Mouse (Mus musculus): ENCODE data around the gene Lpp. TPM values are rescaled to one million over a fixed set of nuclear protein-coding genes. Genes with fewer than 3 reads are reported as not detected.

Gene Lpp
- polyA plus RNA-seq, 1 experiment from 2014 or later = 42.6 TPM

DNA sequence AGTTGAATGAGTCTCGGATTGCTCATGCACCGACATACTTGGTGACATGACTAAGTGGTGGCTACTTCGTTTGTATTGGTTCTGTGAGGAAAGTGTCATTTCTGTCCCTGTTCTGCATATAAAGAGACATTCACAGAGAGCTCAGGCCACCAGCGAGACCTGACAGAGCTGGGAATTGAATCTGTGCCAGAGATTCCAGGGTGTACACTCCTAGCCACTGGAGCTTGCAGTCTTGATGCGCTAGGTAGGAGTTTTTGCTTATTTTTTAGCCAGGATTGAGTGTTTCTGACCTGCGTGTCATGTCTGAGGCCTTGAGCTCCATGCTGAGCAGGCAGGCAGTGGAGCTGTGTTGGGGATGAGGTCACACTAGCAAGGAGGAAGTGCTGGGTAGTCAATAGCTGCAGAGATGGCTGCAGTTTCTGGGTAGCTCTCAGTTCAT, 41.8 kb downstream of the Lpp start:
- ATAC-seq (replicated peaks; ENCODE audit: extremely low read depth, insufficient read depth, low FRiP score) = peak; percentile 41; the same call in 1 of the 2 replicates
- Histone ChIP-seq H3K9ac (ENCODE audit: low read length) (peak overlapping the region; percentile 57), H3K4me2 (ENCODE audit: low read depth, low read length) (peak overlapping the region; percentile 45), H3K4me1 (ENCODE audit: control insufficient read depth, insufficient read depth, low read length) (peaks cover 58% of the 10 kb centered on the region), H3K36me3 (ENCODE audit: control insufficient read depth, insufficient read depth) (no peaks in the 10 kb centered on the region), H3K27me3 (ENCODE audit: control insufficient read depth, insufficient read depth, low read length) (no peaks in the 10 kb centered on the region), H3K27ac (ENCODE audit: low read length) (peak overlapping the region; percentile 89), H3K9me3 (replicated peaks; ENCODE audit: control insufficient read depth, low read length) (no peaks in the 10 kb centered on the region), H3K4me3 (ENCODE audit: low read length) (peak overlapping the region; percentile 7; the same call in 1 of the 2 replicates)
- WGBS = 19% methylated on average over 6 of the region's 6 CpGs

GRCm38 (mm10) chr16:24438438-24438837, 45.1 kb downstream of the Lpp start:
- H3K27ac ChIP-seq (ENCODE audit: low read length) = no peak overlapping the region
- 88% methylated on average over 4 of the region's 4 CpGs for WGBS
- H3K4me1 ChIP-seq (ENCODE audit: control insufficient read depth, insufficient read depth, low read length) = peaks cover 72% of the 10 kb centered on the region

DNA sequence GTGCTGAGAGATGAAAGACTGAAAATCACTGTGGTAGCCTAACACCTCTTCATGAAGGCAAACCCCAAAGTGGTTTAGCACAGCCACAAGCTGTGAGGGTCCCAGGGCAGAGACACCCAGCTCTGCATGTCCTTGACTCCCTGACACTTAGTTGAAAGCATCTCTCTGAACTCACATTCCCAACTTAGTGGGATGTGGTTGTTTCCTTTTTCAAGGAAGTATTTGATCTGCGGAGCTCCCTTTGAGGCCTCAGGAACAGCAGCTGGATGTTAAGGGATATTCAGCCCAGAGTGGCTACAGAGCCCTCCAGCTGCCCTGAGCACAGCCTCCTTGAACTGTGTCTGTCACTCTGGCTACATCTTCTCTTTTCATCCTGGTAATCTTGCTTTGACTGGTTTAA, 48.0 kb downstream of the Lpp start:
- Histone ChIP-seq H3K9ac (ENCODE audit: low read length) (0 out of 2 replicates have a peak overlapping the region, but pooled peaks have one; percentile 27), H3K27me3 (ENCODE audit: control insufficient read depth, insufficient read depth, low read length) (no peaks in the 10 kb centered on the region), H3K4me2 (ENCODE audit: low read depth, low read length) (no peak overlapping the region), H3K4me1 (ENCODE audit: control insufficient read depth, insufficient read depth, low read length) (peaks cover 54% of the 10 kb centered on the region), H3K27ac (ENCODE audit: low read length) (no peak overlapping the region), H3K4me3 (ENCODE audit: low read length) (no peak overlapping the region), H3K9me3 (replicated peaks; ENCODE audit: control insufficient read depth, low read length) (no peaks in the 10 kb centered on the region), H3K36me3 (ENCODE audit: control insufficient read depth, insufficient read depth) (0 out of 2 replicates have a peak, but pooled peaks cover 2% of the 10 kb centered on the region)
- 35% methylated on average over 1 of the region's 1 CpGs for WGBS
- no peak for ATAC-seq (replicated peaks; ENCODE audit: extremely low read depth, insufficient read depth, low FRiP score)

More at GRCm38 (mm10) chr16:24438438-24438837, 45.1 kb downstream of the Lpp start:
- Histone ChIP-seq H3K4me2 (ENCODE audit: low read depth, low read length) (no peak overlapping the region), H3K9me3 (replicated peaks; ENCODE audit: control insufficient read depth, low read length) (no peaks in the 10 kb centered on the region), H3K9ac (ENCODE audit: low read length) (no peak overlapping the region), H3K36me3 (ENCODE audit: control insufficient read depth, insufficient read depth) (0 out of 2 replicates have a peak, but pooled peaks cover 2% of the 10 kb centered on the region), H3K27me3 (ENCODE audit: control insufficient read depth, insufficient read depth, low read length) (no peaks in the 10 kb centered on the region), H3K4me3 (ENCODE audit: low read length) (no peak overlapping the region)
- no peak for ATAC-seq (replicated peaks; ENCODE audit: extremely low read depth, insufficient read depth, low FRiP score)

- no peaks in the 10 kb centered on the region for H3K27me3 ChIP-seq (ENCODE audit: control insufficient read depth, insufficient read depth, low read length)
- H3K9ac ChIP-seq (ENCODE audit: low read length) = no peak overlapping the region; the same call in 1 of the 2 replicates
- peak overlapping the region; percentile 70 for H3K27ac ChIP-seq (ENCODE audit: low read length)
- H3K4me1 ChIP-seq (ENCODE audit: control insufficient read depth, insufficient read depth, low read length) = peaks cover 45% of the 10 kb centered on the region
- H3K4me3 ChIP-seq (ENCODE audit: low read length) = no peak overlapping the region
- H3K4me2 ChIP-seq (ENCODE audit: low read depth, low read length) = 0 out of 2 replicates have a peak overlapping the region, but pooled peaks have one; percentile 9
- 0 out of 2 replicates have a peak, but pooled peaks have one; percentile 24 for ATAC-seq (replicated peaks; ENCODE audit: extremely low read depth, insufficient read depth, low FRiP score)
- no peaks in the 10 kb centered on the region for H3K9me3 ChIP-seq (replicated peaks; ENCODE audit: control insufficient read depth, low read length)
- 0 out of 2 replicates have a peak, but pooled peaks cover 2% of the 10 kb centered on the region for H3K36me3 ChIP-seq (ENCODE audit: control insufficient read depth, insufficient read depth)
- 50% methylated on average over 5 of the region's 5 CpGs for WGBS
Measured at GRCm38 (mm10) chr16:24442500-24443122, 49.3 kb downstream of the Lpp start.

- H3K9me3 ChIP-seq (replicated peaks; ENCODE audit: control insufficient read depth, low read length) = no peaks in the 10 kb centered on the region
- no peak overlapping the region for H3K4me2 ChIP-seq (ENCODE audit: low read depth, low read length)
- H3K27me3 ChIP-seq (ENCODE audit: control insufficient read depth, insufficient read depth, low read length) = no peaks in the 10 kb centered on the region
- 0 out of 2 replicates have a peak, but pooled peaks cover 2% of the 10 kb centered on the region for H3K36me3 ChIP-seq (ENCODE audit: control insufficient read depth, insufficient read depth)
- peak overlapping the region; percentile 70 for H3K27ac ChIP-seq (ENCODE audit: low read length)
- H3K9ac ChIP-seq (ENCODE audit: low read length) = no peak overlapping the region; the same call in 1 of the 2 replicates
- 0 out of 2 replicates have a peak, but pooled peaks have one; percentile 15 for ATAC-seq (replicated peaks; ENCODE audit: extremely low read depth, insufficient read depth, low FRiP score)
- H3K4me1 ChIP-seq (ENCODE audit: control insufficient read depth, insufficient read depth, low read length) = peaks cover 50% of the 10 kb centered on the region
- no peak overlapping the region for H3K4me3 ChIP-seq (ENCODE audit: low read length)
- WGBS = 44% methylated on average over 7 of the region's 7 CpGs
Measured at GRCm38 (mm10) chr16:24443123-24443515, 49.8 kb downstream of the Lpp start.

DNA sequence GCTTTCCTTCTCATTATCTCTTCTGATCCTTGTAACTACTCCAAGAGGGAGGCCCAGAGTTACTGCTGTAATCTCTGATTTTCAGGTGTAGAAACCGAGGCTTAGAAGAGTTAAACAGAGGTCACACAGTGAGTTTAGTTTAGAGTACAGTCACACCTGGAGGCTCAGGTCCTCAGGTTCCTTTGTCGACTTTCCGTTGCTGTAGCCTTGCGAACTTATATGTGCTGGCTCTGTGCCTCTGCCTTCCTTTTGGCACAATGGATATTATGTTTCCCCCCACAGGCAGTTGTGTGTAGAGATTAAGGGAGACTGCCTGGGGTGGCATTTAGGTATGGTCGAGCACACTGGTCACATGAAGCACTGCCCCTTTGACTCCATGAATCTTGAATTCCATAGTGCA, 50.2 kb downstream of the Lpp start:
- H3K4me1 ChIP-seq (ENCODE audit: control insufficient read depth, insufficient read depth, low read length) = peaks cover 53% of the 10 kb centered on the region
- no peaks in the 10 kb centered on the region for H3K9me3 ChIP-seq (replicated peaks; ENCODE audit: control insufficient read depth, low read length)
- 38% methylated on average over 5 of the region's 5 CpGs for WGBS
- 0 out of 2 replicates have a peak, but pooled peaks cover 2% of the 10 kb centered on the region for H3K36me3 ChIP-seq (ENCODE audit: control insufficient read depth, insufficient read depth)
- H3K4me3 ChIP-seq (ENCODE audit: low read length) = no peak overlapping the region
- H3K4me2 ChIP-seq (ENCODE audit: low read depth, low read length) = no peak overlapping the region
- H3K27me3 ChIP-seq (ENCODE audit: control insufficient read depth, insufficient read depth, low read length) = no peaks in the 10 kb centered on the region
- no peak for ATAC-seq (replicated peaks; ENCODE audit: extremely low read depth, insufficient read depth, low FRiP score)
- H3K27ac ChIP-seq (ENCODE audit: low read length) = peak overlapping the region; percentile 70
- H3K9ac ChIP-seq (ENCODE audit: low read length) = no peak overlapping the region

GRCm38 (mm10) chr16:24444818-24445217, 51.5 kb downstream of the Lpp start:
- H3K9ac ChIP-seq (ENCODE audit: low read length) = no peak overlapping the region
- H3K27ac ChIP-seq (ENCODE audit: low read length) = no peak overlapping the region
- no peaks in the 10 kb centered on the region for H3K27me3 ChIP-seq (ENCODE audit: control insufficient read depth, insufficient read depth, low read length)
- H3K36me3 ChIP-seq (ENCODE audit: control insufficient read depth, insufficient read depth) = 0 out of 2 replicates have a peak, but pooled peaks cover 2% of the 10 kb centered on the region
- no peak for ATAC-seq (replicated peaks; ENCODE audit: extremely low read depth, insufficient read depth, low FRiP score)
- peaks cover 55% of the 10 kb centered on the region for H3K4me1 ChIP-seq (ENCODE audit: control insufficient read depth, insufficient read depth, low read length)
- H3K4me3 ChIP-seq (ENCODE audit: low read length) = no peak overlapping the region
- H3K4me2 ChIP-seq (ENCODE audit: low read depth, low read length) = no peak overlapping the region
- no peaks in the 10 kb centered on the region for H3K9me3 ChIP-seq (replicated peaks; ENCODE audit: control insufficient read depth, low read length)
- WGBS = 40% methylated on average over 4 of the region's 4 CpGs

DNA sequence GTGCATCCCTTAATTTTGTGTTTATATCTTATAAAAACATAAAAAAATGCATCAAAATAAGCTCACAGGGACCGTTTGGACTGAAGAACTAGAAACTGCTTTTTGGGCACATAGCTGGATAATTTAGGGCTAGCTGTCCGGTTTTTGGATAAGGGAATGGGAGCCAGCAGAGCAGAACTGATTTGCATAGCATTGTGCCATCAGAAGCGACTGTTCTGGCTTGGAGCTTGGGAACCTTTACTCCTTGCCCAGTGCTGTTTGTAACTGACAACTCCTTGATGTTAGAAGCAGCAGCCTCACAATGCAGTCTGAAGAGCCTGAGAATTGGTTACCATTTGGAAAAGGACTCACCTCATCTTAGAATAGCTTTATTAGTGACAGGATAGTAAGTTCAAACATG, 52.2 kb downstream of the Lpp start:
- no peaks in the 10 kb centered on the region for H3K27me3 ChIP-seq (ENCODE audit: control insufficient read depth, insufficient read depth, low read length)
- H3K9me3 ChIP-seq (replicated peaks; ENCODE audit: control insufficient read depth, low read length) = no peaks in the 10 kb centered on the region
- 71% methylated on average over 3 of the region's 3 CpGs for WGBS
- no peak overlapping the region for H3K4me2 ChIP-seq (ENCODE audit: low read depth, low read length)
- H3K4me3 ChIP-seq (ENCODE audit: low read length) = no peak overlapping the region
- H3K9ac ChIP-seq (ENCODE audit: low read length) = no peak overlapping the region
- peaks cover 62% of the 10 kb centered on the region for H3K4me1 ChIP-seq (ENCODE audit: control insufficient read depth, insufficient read depth, low read length)
- H3K27ac ChIP-seq (ENCODE audit: low read length) = no peak overlapping the region
- H3K36me3 ChIP-seq (ENCODE audit: control insufficient read depth, insufficient read depth) = 0 out of 2 replicates have a peak, but pooled peaks cover 2% of the 10 kb centered on the region
- no peak for ATAC-seq (replicated peaks; ENCODE audit: extremely low read depth, insufficient read depth, low FRiP score)

DNA sequence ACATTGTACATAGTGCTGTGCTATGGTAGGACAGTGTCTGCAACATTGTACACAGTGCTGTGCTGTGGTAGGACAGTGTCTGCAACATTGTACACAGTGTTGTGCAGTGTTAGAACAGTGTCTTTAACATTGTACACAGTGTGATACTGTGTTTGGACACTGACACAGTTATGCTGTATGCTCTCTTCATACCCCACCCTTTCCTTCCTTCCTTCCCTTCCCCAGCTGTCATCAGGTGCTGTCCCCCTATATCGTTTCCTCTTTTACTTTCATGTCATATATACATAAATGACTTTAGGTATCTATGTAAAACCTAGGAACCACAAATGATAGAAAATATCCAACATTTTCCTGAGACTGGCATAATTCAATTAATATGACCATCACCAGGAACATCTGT, 53.1 kb downstream of the Lpp start:
- peaks cover 64% of the 10 kb centered on the region for H3K4me1 ChIP-seq (ENCODE audit: control insufficient read depth, insufficient read depth, low read length)
- 59% methylated on average over 1 of the region's 1 CpGs for WGBS
- no peaks in the 10 kb centered on the region for H3K27me3 ChIP-seq (ENCODE audit: control insufficient read depth, insufficient read depth, low read length)
- H3K4me3 ChIP-seq (ENCODE audit: low read length) = no peak overlapping the region
- no peaks in the 10 kb centered on the region for H3K9me3 ChIP-seq (replicated peaks; ENCODE audit: control insufficient read depth, low read length)
- H3K27ac ChIP-seq (ENCODE audit: low read length) = no peak overlapping the region
- ATAC-seq (replicated peaks; ENCODE audit: extremely low read depth, insufficient read depth, low FRiP score) = no peak
- no peak overlapping the region for H3K4me2 ChIP-seq (ENCODE audit: low read depth, low read length)
- H3K36me3 ChIP-seq (ENCODE audit: control insufficient read depth, insufficient read depth) = 0 out of 2 replicates have a peak, but pooled peaks cover 2% of the 10 kb centered on the region
- H3K9ac ChIP-seq (ENCODE audit: low read length) = no peak overlapping the region
